Mouse (Mus musculus): ENCODE measurements around the gene Vmn1r229. TPM values are rescaled to one million over a fixed set of nuclear protein-coding genes. Genes with fewer than 3 reads are reported as not detected.

Gene Vmn1r229
- total RNA-seq (2014; rRNA removed) (not detected in 2 replicates), polyA plus RNA-seq (2015; fragmentation: Nextera tagmentation; extraction: Ambion mirVana) (not detected in 2 replicates)

- Histone ChIP-seq H3K36me3 (ENCODE audit: insufficient read depth) (no peaks in the 10 kb centered on the region), H3K27me3 (ENCODE audit: insufficient read depth, low read length) (no peaks in the 10 kb centered on the region), H3K4me3 (ENCODE audit: low read depth, low read length) (no peak within 1 kb of the TSS), H3K9ac (no peak within 1 kb of the TSS), H3K9me3 (ENCODE audit: low read length) (no peaks in the 10 kb centered on the region), H3K4me2 (ENCODE audit: low read depth) (no peak within 1 kb of the TSS), H3K27ac (ENCODE audit: low read depth, low read length) (no peak within 1 kb of the TSS), H3K4me1 (ENCODE audit: insufficient read depth) (no peaks in the 10 kb centered on the region)
- WGBS, result 57% methylated on average over 1 of the region's 1 CpGs
- ATAC-seq, result no peak
- no peak for TF ChIP-seq CTCF (IDR thresholded peaks at IDR 0.05; ENCODE audit: low read depth)
- no peak for DNase-seq
Observed at GRCm38 (mm10) chr17:20811255-20811654, at the start of gene Vmn1r229. Gene Vmn1r229 (plus strand): TSS chr17:20811555.

GRCm38 (mm10) chr17:20786057-20786456 is 25.3 kb upstream of the Vmn1r229 start, which contains the start of gene Vmn1r228:
Gene Vmn1r228 (minus strand): TSS chr17:20786157.
- no peak for TF ChIP-seq CTCF (IDR thresholded peaks at IDR 0.05; ENCODE audit: low read depth)
- H3K4me1 ChIP-seq (ENCODE audit: insufficient read depth), result no peaks in the 10 kb centered on the region
- no peaks in the 10 kb centered on the region for H3K27me3 ChIP-seq (ENCODE audit: insufficient read depth, low read length)
- H3K4me3 ChIP-seq (ENCODE audit: low read depth, low read length), result no peak within 1 kb of the TSS
- H3K9ac ChIP-seq, result no peak within 1 kb of the TSS
- no peaks in the 10 kb centered on the region for H3K36me3 ChIP-seq (ENCODE audit: insufficient read depth)
- H3K4me2 ChIP-seq (ENCODE audit: low read depth), result no peak within 1 kb of the TSS
- H3K9me3 ChIP-seq (ENCODE audit: low read length), result no peaks in the 10 kb centered on the region; the same call in 1 of the 2 replicates
- no peak for ATAC-seq
- no peak within 1 kb of the TSS for H3K27ac ChIP-seq (ENCODE audit: low read depth, low read length)
- no peak for DNase-seq

GRCm38 (mm10) chr17:20840144-20840543 is 28.8 kb downstream of the Vmn1r229 start, which contains the start of gene Vmn1r230:
Gene Vmn1r230 (plus strand): TSS chr17:20840444.
- ATAC-seq, result no peak

More at GRCm38 (mm10) chr17:20840144-20840543, 28.8 kb downstream of the Vmn1r229 start, which contains the start of gene Vmn1r230:
- Histone ChIP-seq H3K27me3 (ENCODE audit: insufficient read depth, low read length) (no peaks in the 10 kb centered on the region), H3K36me3 (ENCODE audit: insufficient read depth) (no peaks in the 10 kb centered on the region), H3K4me3 (ENCODE audit: low read depth, low read length) (no peak within 1 kb of the TSS), H3K9ac (no peak within 1 kb of the TSS), H3K4me2 (ENCODE audit: low read depth) (no peak within 1 kb of the TSS), H3K27ac (ENCODE audit: low read depth, low read length) (no peak within 1 kb of the TSS), H3K9me3 (ENCODE audit: low read length) (no peaks in the 10 kb centered on the region), H3K4me1 (ENCODE audit: insufficient read depth) (no peaks in the 10 kb centered on the region)
- no peak for DNase-seq
- no peak for TF ChIP-seq CTCF (IDR thresholded peaks at IDR 0.05; ENCODE audit: low read depth)
- WGBS, result 7% methylated on average over 1 of the region's 1 CpGs

Other genes with a start within 250 kb of the Vmn1r229 start
- not detected in 2 replicates for gene Vmn2r109, start 246.8 kb upstream of the Vmn1r229 start, total RNA-seq (2014; rRNA removed)
- not detected in 2 replicates for gene Vmn2r109, start 246.8 kb upstream of the Vmn1r229 start, polyA plus RNA-seq (2015; fragmentation: Nextera tagmentation; extraction: Ambion mirVana)
- gene Vmn2r110, start 215.1 kb upstream of the Vmn1r229 start, total RNA-seq (2014; rRNA removed), result not detected in 2 replicates
- gene Vmn2r110, start 215.1 kb upstream of the Vmn1r229 start, polyA plus RNA-seq (2015; fragmentation: Nextera tagmentation; extraction: Ambion mirVana), result 0.03 TPM in 1 of 2 replicates, not detected in the other
- not detected in 2 replicates for gene Fpr-rs3, start 186.7 kb upstream of the Vmn1r229 start, total RNA-seq (2014; rRNA removed)
- not detected in 2 replicates for gene Fpr-rs3, start 186.7 kb upstream of the Vmn1r229 start, polyA plus RNA-seq (2015; fragmentation: Nextera tagmentation; extraction: Ambion mirVana)
- not detected in 2 replicates for gene Vmn1r226, start 128.7 kb upstream of the Vmn1r229 start, total RNA-seq (2014; rRNA removed)
- gene Vmn1r226, start 128.7 kb upstream of the Vmn1r229 start, polyA plus RNA-seq (2015; fragmentation: Nextera tagmentation; extraction: Ambion mirVana), result not detected in 2 replicates
- gene Vmn1r227, start 81.7 kb upstream of the Vmn1r229 start, total RNA-seq (2014; rRNA removed), result not detected in 2 replicates
- gene Vmn1r227, start 81.7 kb upstream of the Vmn1r229 start, polyA plus RNA-seq (2015; fragmentation: Nextera tagmentation; extraction: Ambion mirVana), result not detected in 2 replicates
- gene Vmn1r228, start 25.4 kb upstream of the Vmn1r229 start, total RNA-seq (2014; rRNA removed), result not detected in 2 replicates
- gene Vmn1r228, start 25.4 kb upstream of the Vmn1r229 start, polyA plus RNA-seq (2015; fragmentation: Nextera tagmentation; extraction: Ambion mirVana), result not detected in 2 replicates
- gene Vmn1r230, start 28.9 kb downstream of the Vmn1r229 start, total RNA-seq (2014; rRNA removed), result not detected in 2 replicates
- not detected in 2 replicates for gene Vmn1r230, start 28.9 kb downstream of the Vmn1r229 start, polyA plus RNA-seq (2015; fragmentation: Nextera tagmentation; extraction: Ambion mirVana)
- gene Vmn1r231, start 93.5 kb downstream of the Vmn1r229 start, total RNA-seq (2014; rRNA removed), result not detected in 2 replicates
- gene Vmn1r231, start 93.5 kb downstream of the Vmn1r229 start, polyA plus RNA-seq (2015; fragmentation: Nextera tagmentation; extraction: Ambion mirVana), result not detected in 2 replicates
- not detected in 2 replicates for gene Vmn1r232, start 108.2 kb downstream of the Vmn1r229 start, total RNA-seq (2014; rRNA removed)
- gene Vmn1r232, start 108.2 kb downstream of the Vmn1r229 start, polyA plus RNA-seq (2015; fragmentation: Nextera tagmentation; extraction: Ambion mirVana), result not detected in 2 replicates
- gene Ppp2r1a, start 133.8 kb downstream of the Vmn1r229 start, total RNA-seq (2014; rRNA removed), result 628 and 654 TPM in 2 replicates
- 717 and 789 TPM in 2 replicates for gene Ppp2r1a, start 133.8 kb downstream of the Vmn1r229 start, polyA plus RNA-seq (2015; fragmentation: Nextera tagmentation; extraction: Ambion mirVana)
- not detected in 2 replicates for gene Vmn1r233, start 184.9 kb downstream of the Vmn1r229 start, total RNA-seq (2014; rRNA removed)
- not detected in 2 replicates for gene Vmn1r233, start 184.9 kb downstream of the Vmn1r229 start, polyA plus RNA-seq (2015; fragmentation: Nextera tagmentation; extraction: Ambion mirVana)
- 22.5 and 31.3 TPM in 2 replicates for gene Zfp160, start 197.3 kb downstream of the Vmn1r229 start, total RNA-seq (2014; rRNA removed)
- gene Zfp160, start 197.3 kb downstream of the Vmn1r229 start, polyA plus RNA-seq (2015; fragmentation: Nextera tagmentation; extraction: Ambion mirVana), result 6.9 and 11.9 TPM in 2 replicates

Data from forebrain, postnatal 0 days (tissue).